Mouse (Mus musculus) cerebellum, adult 2 months (tissue): ENCODE measurements around the gene Uaca.

Experiments
- CTCF ChIP-seq: fragments of 200-500 bp; IDR thresholded peaks from 2 replicates; pipeline ENCODE4 v1.5.1; 2011; ENCODE audit warnings: low read depth, mild to moderate bottlenecking, control low read depth, low read length, moderate library complexity, borderline replicate concordance; ENCODE audit not compliant: insufficient read depth
- POLR2A ChIP-seq: fragments of 200-500 bp; IDR thresholded peaks from 2 replicates; pipeline ENCODE4 v1.6.1; 2011; ENCODE audit warnings: low read length, control low read depth, borderline replicate concordance; ENCODE audit not compliant: insufficient read depth

DNA sequence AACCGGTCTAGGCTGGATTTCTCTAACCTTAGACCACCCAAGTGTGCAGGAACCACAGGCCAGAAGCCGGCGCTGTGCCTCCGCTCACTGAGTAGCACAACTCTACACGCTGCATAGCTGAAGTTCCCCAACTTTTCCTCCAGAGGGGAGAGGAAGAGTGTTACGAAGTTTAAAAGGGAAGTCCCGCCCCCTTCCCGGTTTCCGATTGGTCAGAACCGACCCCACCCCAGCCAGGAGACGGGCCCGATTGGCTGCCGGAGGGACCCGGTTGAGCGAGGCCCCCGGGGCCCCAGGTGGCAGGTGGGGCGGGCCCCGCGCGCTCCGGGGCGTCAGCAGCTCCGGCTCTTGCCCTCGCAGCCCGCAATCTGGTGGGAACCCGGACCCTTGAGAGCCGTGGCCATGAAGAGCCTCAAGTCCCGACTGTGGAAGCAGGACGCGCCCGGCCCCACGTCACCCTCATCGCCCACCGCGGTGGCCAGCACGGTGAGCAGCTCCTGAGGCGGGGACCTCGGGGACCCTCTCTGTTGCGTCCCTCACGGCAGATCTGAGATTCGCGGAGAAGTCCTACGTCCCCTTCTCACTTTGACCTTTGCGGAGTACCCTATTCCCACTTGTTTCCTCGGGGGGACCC lies at the start of gene Uaca:
- TF ChIP-seq CTCF (no peak), POLR2A (no peak)
